Mouse (Mus musculus) embryonic facial prominence, embryonic 14.5 days (tissue): ENCODE results near the gene Cd38. TPM values are rescaled to one million over a fixed set of nuclear protein-coding genes. Genes with fewer than 3 reads are reported as not detected.
"Not testable (repeated sequence)": the region's sequence is repeated elsewhere in the genome, so short reads cannot be mapped to it uniquely, and the experiment has no call there.

Experiments
- ATAC-seq: fragments of 200-750 bp; cut with Nextera tagmentation; 2 replicates; pipeline ENCODE4 v1.8.0; 2017; ENCODE audit warnings: low read depth, moderate number of reproducible peaks, moderate TSS enrichment
- DNase-seq: peaks from one replicate; pipeline ENCODE4 v3.0.0-alpha.2; 2015; ENCODE audit warnings: low spot score
- H3K27ac ChIP-seq: fragments of 300-500 bp; sonication (generic); replicated peaks from 2 replicates; pipeline ENCODE4 v1.5.1; 2014; ENCODE audit warnings: low read depth, mild to moderate bottlenecking, low read length, moderate library complexity
- H3K27me3 ChIP-seq: fragments of 300-500 bp; sonication (generic); replicated peaks from 2 replicates; pipeline ENCODE4 v1.6.1; 2014; ENCODE audit warnings: low read length; ENCODE audit not compliant: control insufficient read depth, insufficient read depth
- H3K36me3 ChIP-seq: fragments of 300-500 bp; sonication (generic); 2 replicates; pipeline ENCODE4 v1.6.1; 2014; ENCODE audit warnings: low read length, mixed read lengths; ENCODE audit not compliant: control insufficient read depth, insufficient read depth
- H3K4me1 ChIP-seq: fragments of 300-500 bp; sonication (generic); 2 replicates; pipeline ENCODE4 v1.6.1; 2014; ENCODE audit warnings: antibody characterized with exemption, low read length; ENCODE audit not compliant: control insufficient read depth, insufficient read depth
- H3K4me2 ChIP-seq: fragments of 300-500 bp; sonication (generic); 2 replicates; pipeline ENCODE4 v1.6.1; 2014; ENCODE audit warnings: low read depth, mild to moderate bottlenecking, low read length, moderate library complexity, mixed read lengths
- H3K4me3 ChIP-seq: fragments of 300-500 bp; sonication (generic); 2 replicates; pipeline ENCODE4 v1.5.1; 2014; ENCODE audit warnings: low read depth, mild to moderate bottlenecking, low read length
- H3K9ac ChIP-seq: fragments of 300-500 bp; sonication (generic); 2 replicates; pipeline ENCODE4 v1.6.1; 2014; ENCODE audit warnings: low read depth, mild to moderate bottlenecking, low read length, moderate library complexity, mixed read lengths
- H3K9me3 ChIP-seq: fragments of 300-500 bp; sonication (generic); 2 replicates; pipeline ENCODE4 v1.6.1; 2016; ENCODE audit warnings: low read length; ENCODE audit not compliant: control insufficient read depth
- WGBS: fragments of 180-500 bp; shearing (Covaris S2); extraction: QIAGEN DNeasy Blood & Tissue Kit; methylation state at CpG from one replicate; pipeline ENCODE4 v1.1.7; 2014; 5-methylcytosine and 5-hydroxymethylcytosine counted together
- polyA plus RNA-seq: library from polyadenylated mRNA; unstranded; fragments of >200 nt; fragmentation: Nextera tagmentation; extraction: Ambion mirVana; gene quantifications from 2 replicates; pipeline ENCODE4 v1.2.1, GENCODE M21; 2014

The Cd38 gene
- polyA plus RNA-seq, 1 experiment from 2014 or later = 7.8 TPM

- Histone ChIP-seq H3K9me3 (no peaks in the 10 kb centered on the region), H3K9ac (no peak overlapping the region), H3K36me3 (no peaks in the 10 kb centered on the region), H3K27me3 (no peaks in the 10 kb centered on the region), H3K4me1 (no peaks in the 10 kb centered on the region), H3K27ac (no peak overlapping the region), H3K4me2 (no peak overlapping the region), H3K4me3 (no peak overlapping the region)
- no peak for DNase-seq
- no peak for ATAC-seq
- 28% methylated on average over 3 of the region's 3 CpGs for WGBS
Measured at GRCm38 (mm10) chr5:43895931-43896330, 27.6 kb downstream of the Cd38 start.

GRCm38 (mm10) chr5:43904685-43905084 is 36.3 kb downstream of the Cd38 start:
- Histone ChIP-seq H3K4me2 (no peak overlapping the region), H3K36me3 (no peaks in the 10 kb centered on the region), H3K9me3 (no peaks in the 10 kb centered on the region), H3K27ac (no peak overlapping the region), H3K4me3 (no peak overlapping the region), H3K27me3 (no peaks in the 10 kb centered on the region), H3K9ac (no peak overlapping the region), H3K4me1 (no peaks in the 10 kb centered on the region)
- DNase-seq (no peak), ATAC-seq (no peak)
- WGBS = 90% methylated on average over 3 of the region's 3 CpGs

DNA sequence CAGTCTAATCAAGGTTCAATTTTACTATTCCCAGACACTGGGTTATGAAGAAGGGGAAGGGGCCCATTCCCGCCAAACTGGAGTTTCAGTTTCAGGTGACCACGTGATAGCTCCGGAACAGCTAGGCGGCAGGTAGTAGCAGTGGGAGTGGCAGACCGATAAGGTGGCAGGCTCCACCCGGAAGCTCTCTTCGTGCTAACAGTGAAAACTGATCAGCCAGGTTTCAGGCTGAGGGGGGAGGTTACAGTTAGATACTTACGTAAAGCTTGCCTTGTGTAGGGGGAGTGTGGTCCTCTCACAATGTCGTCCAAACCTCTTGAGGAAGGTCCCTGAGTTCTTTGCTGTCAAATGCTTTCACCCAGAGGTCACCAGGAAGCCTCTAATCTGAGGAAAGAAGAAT is 40.9 kb downstream of the Cd38 start:
- Histone ChIP-seq H3K27ac (no peak overlapping the region), H3K9ac (no peak overlapping the region), H3K4me1 (no peaks in the 10 kb centered on the region), H3K9me3 (no peaks in the 10 kb centered on the region), H3K4me2 (no peak overlapping the region), H3K4me3 (no peak overlapping the region), H3K36me3 (no peaks in the 10 kb centered on the region), H3K27me3 (no peaks in the 10 kb centered on the region)
- no peak for DNase-seq
- 58% methylated on average over 9 of the region's 9 CpGs for whole genome bisulfite sequencing
- ATAC-seq = no peak

DNA sequence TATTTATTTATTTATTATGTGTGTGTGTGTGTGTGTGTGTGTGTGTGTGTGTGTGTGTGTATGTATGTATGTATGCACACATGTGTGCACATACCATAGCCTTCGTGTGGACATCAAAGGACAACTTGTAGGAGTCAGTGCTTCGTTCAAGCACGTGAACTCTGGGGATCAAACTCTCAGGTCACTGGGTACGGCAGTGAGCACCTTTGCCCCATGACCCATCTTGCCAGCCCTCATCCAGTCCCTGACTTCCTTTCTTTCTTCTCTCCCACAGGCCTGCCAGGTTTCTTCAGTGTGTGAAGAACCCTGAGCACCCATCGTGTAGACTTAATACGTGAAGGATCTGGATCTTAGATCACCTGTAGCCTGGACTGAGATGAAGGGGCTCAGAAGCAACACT is 41.7 kb downstream of the Cd38 start:
- Histone ChIP-seq H3K36me3 (no peaks in the 10 kb centered on the region), H3K27me3 (no peaks in the 10 kb centered on the region), H3K9ac (no peak overlapping the region), H3K9me3 (no peaks in the 10 kb centered on the region), H3K27ac (no peak overlapping the region), H3K4me1 (no peaks in the 10 kb centered on the region), H3K4me2 (no peak overlapping the region), H3K4me3 (no peak overlapping the region)
- no peak for DNase-seq
- 88% methylated on average over 6 of the region's 6 CpGs for WGBS
- no peak for ATAC-seq

DNA sequence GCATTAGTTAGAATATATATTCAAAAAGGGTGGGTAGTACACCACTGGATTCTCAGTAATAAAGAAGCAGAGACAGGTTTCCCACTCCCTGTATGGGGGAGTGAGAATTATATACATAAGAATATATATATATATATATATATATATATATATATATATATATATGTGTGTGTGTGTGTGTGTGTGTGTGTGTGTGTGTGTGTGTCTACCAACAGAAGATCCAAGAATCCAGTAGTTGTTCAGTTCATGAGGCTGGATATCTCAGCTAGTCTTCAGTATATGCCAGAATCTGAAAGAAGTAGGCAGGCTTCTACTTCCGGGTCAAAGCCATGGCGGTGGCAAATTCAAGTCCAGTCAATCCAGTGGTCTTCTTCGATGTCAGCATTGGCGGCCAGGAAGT is 44.5 kb downstream of the Cd38 start, which contains the start of gene Gm7879:
Gm7879 (plus strand) TSS at position 301 of the 400 bp plus-strand sequence.
- DNase-seq, H3K9me3 ChIP-seq, H3K27ac ChIP-seq, H3K36me3 ChIP-seq, H3K4me1 ChIP-seq, H3K27me3 ChIP-seq, H3K4me2 ChIP-seq, H3K9ac ChIP-seq, H3K4me3 ChIP-seq, ATAC-seq: not testable (repeated sequence)
- 95% methylated on average over 4 of the region's 4 CpGs for WGBS

- no peaks in the 10 kb centered on the region for H3K9me3 ChIP-seq
- DNase-seq = no peak
- H3K4me2 ChIP-seq = no peak overlapping the region
- no peak overlapping the region for H3K4me3 ChIP-seq
- no peak overlapping the region for H3K9ac ChIP-seq
- ATAC-seq = no peak
- no peak overlapping the region for H3K27ac ChIP-seq
- no peaks in the 10 kb centered on the region for H3K27me3 ChIP-seq
- H3K36me3 ChIP-seq = no peaks in the 10 kb centered on the region
- 90% methylated on average over 4 of the region's 4 CpGs for WGBS
- H3K4me1 ChIP-seq = no peaks in the 10 kb centered on the region
Measured at GRCm38 (mm10) chr5:43915261-43915886, 47.0 kb downstream of the Cd38 start.

DNA sequence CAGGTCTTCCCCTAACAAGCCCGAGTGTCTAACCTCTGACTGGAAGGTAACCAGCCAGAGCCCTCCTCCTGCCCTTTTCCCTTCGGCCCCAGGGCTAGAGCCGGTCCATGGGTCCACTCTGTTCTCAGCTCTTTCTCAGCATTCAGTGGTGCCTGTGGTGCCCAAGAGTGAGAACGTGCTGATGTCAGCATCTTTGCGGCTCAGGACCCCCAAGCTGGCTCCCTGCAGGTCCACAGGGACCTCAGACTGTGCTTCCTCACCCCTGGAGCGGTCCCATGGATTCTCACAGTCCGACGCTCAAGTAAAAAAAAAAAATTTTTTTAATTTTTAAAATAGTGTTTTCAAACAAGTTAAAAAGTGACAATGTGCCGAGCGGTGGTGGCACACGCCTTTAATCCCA is 53.5 kb downstream of the Cd38 start:
- WGBS = 85% methylated on average over 11 of the region's 11 CpGs
- no peak overlapping the region for H3K27ac ChIP-seq
- H3K27me3 ChIP-seq = no peaks in the 10 kb centered on the region

GRCm38 (mm10) chr5:43923933-43924332 is 55.6 kb downstream of the Cd38 start:
- H3K9me3 ChIP-seq = no peaks in the 10 kb centered on the region

More for the DNA sequence above, 53.5 kb downstream of the Cd38 start:
- ATAC-seq (no peak), DNase-seq (no peak)
- Histone ChIP-seq H3K4me3 (no peak overlapping the region), H3K4me1 (no peaks in the 10 kb centered on the region), H3K36me3 (no peaks in the 10 kb centered on the region), H3K4me2 (no peak overlapping the region), H3K9me3 (no peaks in the 10 kb centered on the region), H3K9ac (no peak overlapping the region)

GRCm38 (mm10) chr5:43927729-43928128 is 59.4 kb downstream of the Cd38 start:
- Histone ChIP-seq H3K9me3 (no peaks in the 10 kb centered on the region), H3K9ac (no peak overlapping the region), H3K36me3 (no peaks in the 10 kb centered on the region), H3K27ac (no peak overlapping the region), H3K27me3 (no peaks in the 10 kb centered on the region), H3K4me1 (no peaks in the 10 kb centered on the region), H3K4me2 (no peak overlapping the region), H3K4me3 (no peak overlapping the region)
- ATAC-seq (no peak), DNase-seq (no peak)

More at GRCm38 (mm10) chr5:43923933-43924332, 55.6 kb downstream of the Cd38 start:
- H3K4me1 ChIP-seq = no peaks in the 10 kb centered on the region
- H3K4me3 ChIP-seq = no peak overlapping the region
- H3K27ac ChIP-seq = no peak overlapping the region
- no peak overlapping the region for H3K9ac ChIP-seq
- 35% methylated on average over 4 of the region's 4 CpGs for WGBS
- no peak for ATAC-seq
- no peak overlapping the region for H3K4me2 ChIP-seq
- no peaks in the 10 kb centered on the region for H3K27me3 ChIP-seq
- no peaks in the 10 kb centered on the region for H3K36me3 ChIP-seq
- DNase-seq = peak; percentile 28
